Mouse (Mus musculus) MEL (cell line): ENCODE results near the gene 9530077C05Rik. TPM values are rescaled to one million over a fixed set of nuclear protein-coding genes. Genes with fewer than 3 reads are reported as not detected.
A peak's percentile ranks its signal among the peaks of the same experiment; 100 is the strongest.

Experiments used
- DNase-seq: peaks from one replicate; pipeline ENCODE4 v3.0.0; 2011; ENCODE audit warnings: low read depth, low spot score
- H3K27ac ChIP-seq: 2 replicates; pipeline ENCODE4 v1.5.1; 2012; ENCODE audit warnings: low read depth, mild to moderate bottlenecking, control low read depth, low read length, moderate library complexity; ENCODE audit not compliant: control insufficient read depth
- H3K27me3 ChIP-seq, 2 experiments: fragments of 150-350 bp in 1 of 2; sonication (generic) in 1 of 2; 2 replicates each; pipeline ENCODE4 v1.6.1; 2012; ENCODE audit warnings: low read length in 2 of 2, mild to moderate bottlenecking in 2 of 2, improper control_type of control experiment in 1 of 2, moderate library complexity in 1 of 2; ENCODE audit not compliant: insufficient read depth in 2 of 2, control insufficient read depth in 1 of 2
- H3K36me3 ChIP-seq, 2 experiments: 2 replicates each; pipeline ENCODE4 v1.6.1; 2012 to 2014; ENCODE audit warnings: low read length in 2 of 2, improper control_type of control experiment in 1 of 2, inconsistent platforms in 1 of 2, mild to moderate bottlenecking in 1 of 2; ENCODE audit not compliant: insufficient read depth in 2 of 2, control insufficient read depth in 1 of 2
- H3K4me1 ChIP-seq, 2 experiments: fragments of 150-350 bp in 1 of 2; sonication (generic) in 1 of 2; 2 replicates each; pipeline ENCODE4 v1.6.1; 2012; ENCODE audit warnings: low read length in 2 of 2, improper control_type of control experiment in 1 of 2, mild to moderate bottlenecking in 1 of 2; ENCODE audit not compliant: insufficient read depth in 2 of 2, control insufficient read depth in 1 of 2
- H3K4me3 ChIP-seq, 2 experiments: fragments of 150-350 bp in 1 of 2; sonication (generic) in 1 of 2; 2 replicates each; pipeline ENCODE4 v1.5.1; 2012; ENCODE audit warnings: low read depth in 2 of 2, low read length in 2 of 2, mild to moderate bottlenecking in 2 of 2, moderate library complexity in 2 of 2, control low read depth in 1 of 2, improper control_type of control experiment in 1 of 2; ENCODE audit not compliant: control insufficient read depth in 1 of 2, insufficient read depth in 1 of 2
- H3K79me2 ChIP-seq: 2 replicates; pipeline ENCODE4 v1.6.1; 2012; ENCODE audit warnings: mild to moderate bottlenecking, low read length, moderate library complexity; ENCODE audit not compliant: control insufficient read depth, poor library complexity, insufficient read depth
- H3K9ac ChIP-seq: 2 replicates; pipeline ENCODE4 v1.6.1; 2012; ENCODE audit warnings: low read depth, mild to moderate bottlenecking, control low read depth, low read length, moderate library complexity; ENCODE audit not compliant: control insufficient read depth, poor library complexity, severe bottlenecking
- H3K9me3 ChIP-seq: fragments of 150-350 bp; sonication (generic); replicated peaks from 2 replicates; pipeline ENCODE4 v1.6.1; 2012; ENCODE audit warnings: mild to moderate bottlenecking, low read length, improper control_type of control experiment, moderate library complexity; ENCODE audit not compliant: insufficient read depth
- BHLHE40 ChIP-seq: IDR thresholded peaks from 2 replicates; pipeline ENCODE4 v1.6.1; 2012; ENCODE audit warnings: low read depth, mild to moderate bottlenecking, inconsistent platforms, low read length, improper control_type of control experiment, borderline replicate concordance
- CHD1 ChIP-seq: IDR thresholded peaks from 2 replicates; pipeline ENCODE4 v1.6.1; 2012; ENCODE audit warnings: low read depth, mild to moderate bottlenecking, inconsistent platforms, low read length, improper control_type of control experiment
- E2F4 ChIP-seq: IDR thresholded peaks from 2 replicates; pipeline ENCODE4 v1.6.1; 2011; ENCODE audit warnings: low read depth, low read length, improper control_type of control experiment, borderline replicate concordance
- EP300 ChIP-seq, 2 experiments: IDR thresholded peaks; 2 replicates each; pipeline ENCODE4 v1.6.1; 2011; ENCODE audit warnings: improper control_type of control experiment in 2 of 2, low read length in 2 of 2, low read depth in 1 of 2, mild to moderate bottlenecking in 1 of 2
- ETS1 ChIP-seq: IDR thresholded peaks from 2 replicates; pipeline ENCODE4 v1.6.1; 2012; ENCODE audit warnings: low read depth, mild to moderate bottlenecking, inconsistent platforms, low read length, improper control_type of control experiment, moderate library complexity
- JUND ChIP-seq: IDR thresholded peaks from 2 replicates; pipeline ENCODE4 v1.6.1; 2011; ENCODE audit warnings: low read depth, mild to moderate bottlenecking, improper control_type of control experiment, low read length
- MEF2A ChIP-seq: IDR thresholded peaks from 2 replicates; pipeline ENCODE4 v1.6.1; 2014; ENCODE audit warnings: low read depth, mild to moderate bottlenecking, inconsistent platforms, low read length, improper control_type of control experiment; ENCODE audit not compliant: poor library complexity, insufficient replicate concordance, severe bottlenecking; ENCODE audit errors: extremely low read depth
- MXI1 ChIP-seq: IDR thresholded peaks from 2 replicates; pipeline ENCODE4 v1.6.1; 2011; ENCODE audit warnings: mild to moderate bottlenecking, low read depth, low read length, improper control_type of control experiment
- MYB ChIP-seq: IDR thresholded peaks from 2 replicates; pipeline ENCODE4 v1.6.1; 2011; ENCODE audit warnings: mild to moderate bottlenecking, low read depth, low read length, improper control_type of control experiment
- NELFE ChIP-seq: IDR thresholded peaks from 2 replicates; pipeline ENCODE4 v1.6.1; 2011; ENCODE audit warnings: low read depth, low read length, improper control_type of control experiment
- POLR2A ChIP-seq, 2 experiments: IDR thresholded peaks; 2 replicates each; pipeline ENCODE4 v1.6.1; 2011 to 2012; ENCODE audit warnings: low read length in 2 of 2, mild to moderate bottlenecking in 2 of 2, control low read depth in 1 of 2, improper control_type of control experiment in 1 of 2, low read depth in 1 of 2, moderate library complexity in 1 of 2; ENCODE audit not compliant: control insufficient read depth in 1 of 2, insufficient read depth in 1 of 2, poor library complexity in 1 of 2
- POLR2AphosphoS5 ChIP-seq: IDR thresholded peaks from 2 replicates; pipeline ENCODE4 v1.6.1; 2012; ENCODE audit warnings: low read depth, borderline replicate concordance, mild to moderate bottlenecking, inconsistent platforms, low read length, moderate library complexity, mixed read lengths
- RAD21 ChIP-seq: IDR thresholded peaks from 2 replicates; pipeline ENCODE4 v1.6.1; 2011; ENCODE audit warnings: mild to moderate bottlenecking, low read depth, low read length, improper control_type of control experiment
- SIN3A ChIP-seq: IDR thresholded peaks from 2 replicates; pipeline ENCODE4 v1.6.1; 2012; ENCODE audit warnings: low read length, improper control_type of control experiment, inconsistent platforms
- TAL1 ChIP-seq: IDR thresholded peaks from 2 replicates; pipeline ENCODE4 v1.6.1; 2012; ENCODE audit warnings: mild to moderate bottlenecking, inconsistent platforms, low read length, moderate library complexity, mixed read lengths
- TBP ChIP-seq: IDR thresholded peaks from 2 replicates; pipeline ENCODE4 v1.8.0; 2011; ENCODE audit warnings: low read depth, low read length, improper control_type of control experiment
- USF2 ChIP-seq, 2 experiments: IDR thresholded peaks; 2 replicates each; pipeline ENCODE4 v1.6.1; 2011 to 2012; ENCODE audit warnings: improper control_type of control experiment in 2 of 2, low read length in 2 of 2, borderline replicate concordance in 1 of 2, inconsistent platforms in 1 of 2, low read depth in 1 of 2, mild to moderate bottlenecking in 1 of 2; ENCODE audit not compliant: insufficient read depth in 1 of 2
- ZC3H11A ChIP-seq: IDR thresholded peaks from 2 replicates; pipeline ENCODE4 v1.6.1; 2012; ENCODE audit warnings: low read depth, mild to moderate bottlenecking, inconsistent platforms, low read length, improper control_type of control experiment
- polyA plus RNA-seq, 2 experiments: library from polyadenylated mRNA; stranded (reverse) in 1 of 2; unstranded in 1 of 2; fragments of >175 nt in 1 of 2; fragments of >200 nt in 1 of 2; gene quantifications; 2 replicates each; pipeline versions ENCODE4 v1.2.1 to v1.2.4; 2012; ENCODE audit warnings: low replicate concordance in 2 of 2, low read depth in 1 of 2; ENCODE audit not compliant: insufficient read length in 2 of 2, insufficient read depth in 1 of 2, missing spikeins in 1 of 2
- total RNA-seq: library from RNA; depleted of rRNA; stranded (reverse); fragments of 300-350 nt; gene quantifications from 2 replicates; pipeline ENCODE4 v1.2.3, GENCODE M21; 2012

The 9530077C05Rik gene
- total and polyA plus RNA-seq, 3 experiments = 4.1 to 6.9 TPM; not detected in 1

GRCm38 (mm10) chr9:22389021-22389476 is 22.3 kb upstream of the 9530077C05Rik start, which contains the start of gene Anln:
TSS of gene Anln (minus strand) at chr9:22389188.
- Histone ChIP-seq H3K4me3 (peak within 1 kb of the TSS; percentile 73 to 75), H3K4me1 (peaks cover 20 to 35% of the 10 kb centered on the region in 2 experiments), H3K27ac (peak within 1 kb of the TSS; percentile 90), H3K9me3 (no peaks in the 10 kb centered on the region), H3K9ac (peak within 1 kb of the TSS; percentile 81), H3K79me2 (peaks cover 46% of the 10 kb centered on the region), H3K36me3 (peaks cover 29 to 40% of the 10 kb centered on the region in 2 experiments), H3K27me3 (no peaks in the 10 kb centered on the region)
- peak; percentile 100 for DNase-seq
- TF ChIP-seq POLR2A (IDR thresholded peaks at IDR 0.05; ENCODE audit: control insufficient read depth in 1 of 2, insufficient read depth in 1 of 2, low read depth in 1 of 2, low read length in 2 of 2, poor library complexity in 1 of 2) (peak in 1 of 2 experiments; percentile 99; a peak in 2 of 4 replicates), EP300 (IDR thresholded peaks at IDR 0.05; ENCODE audit: low read depth in 1 of 2, low read length in 2 of 2) (no peak), POLR2AphosphoS5 (peak; percentile 94), SIN3A (no peak)

- H3K4me1 ChIP-seq = peaks cover 22 to 31% of the 10 kb centered on the region in 2 experiments
- H3K9ac ChIP-seq = peak overlapping the region; percentile 80
- H3K36me3 ChIP-seq = peaks cover 21 to 40% of the 10 kb centered on the region in 2 experiments
- H3K27ac ChIP-seq = peak overlapping the region; percentile 83
- H3K4me3 ChIP-seq = peak overlapping the region; percentile 61 to 75
- no peaks in the 10 kb centered on the region for H3K27me3 ChIP-seq
- TF ChIP-seq JUND (no peak), ETS1 (no peak), CHD1 (no peak), BHLHE40 (no peak), TAL1 (no peak), RAD21 (no peak), USF2 (IDR thresholded peaks at IDR 0.05; ENCODE audit: borderline replicate concordance in 1 of 2, insufficient read depth in 1 of 2, low read depth in 1 of 2, low read length in 2 of 2) (no peak), NELFE (no peak), E2F4 (no peak), MEF2A (no peak), MXI1 (no peak), TBP (no peak), ZC3H11A (no peak), MYB (no peak)
- peak; percentile 91 for DNase-seq
- H3K9me3 ChIP-seq = no peaks in the 10 kb centered on the region
- H3K79me2 ChIP-seq = peaks cover 41% of the 10 kb centered on the region
These were observed 21.5 kb upstream of the 9530077C05Rik start for GRCm38 (mm10) chr9:22389736-22390245.
